Mouse (Mus musculus) forebrain, postnatal 0 days (tissue): ENCODE data around the gene Iqcf3. TPM values are rescaled to one million over a fixed set of nuclear protein-coding genes. Genes with fewer than 3 reads are reported as not detected.

Experiments
- ATAC-seq: fragments of 200-750 bp; cut with Nextera tagmentation; 2 replicates; pipeline ENCODE4 v1.8.0; 2017; ENCODE audit warnings: mild to moderate bottlenecking, moderate library complexity
- DNase-seq: peaks from one replicate; pipeline ENCODE4 v3.0.0-alpha.2; 2015
- H3K27ac ChIP-seq: fragments of 300-500 bp; sonication (generic); 2 replicates; pipeline ENCODE4 v1.5.1; 2014; ENCODE audit warnings: low read depth, mild to moderate bottlenecking, antibody characterized with exemption, low read length, moderate library complexity, mixed read lengths
- H3K27me3 ChIP-seq: fragments of 300-500 bp; sonication (generic); 2 replicates; pipeline ENCODE4 v1.6.1; 2014; ENCODE audit warnings: mild to moderate bottlenecking, low read length, mixed read lengths; ENCODE audit not compliant: insufficient read depth
- H3K36me3 ChIP-seq: fragments of 300-500 bp; sonication (generic); 2 replicates; pipeline ENCODE4 v1.6.1; 2014; ENCODE audit warnings: mild to moderate bottlenecking, moderate library complexity; ENCODE audit not compliant: insufficient read depth
- H3K4me1 ChIP-seq: fragments of 300-500 bp; sonication (generic); 2 replicates; pipeline ENCODE4 v1.6.1; 2014; ENCODE audit warnings: antibody characterized with exemption; ENCODE audit not compliant: insufficient read depth
- H3K4me2 ChIP-seq: fragments of 300-500 bp; sonication (generic); 2 replicates; pipeline ENCODE4 v1.6.1; 2014; ENCODE audit warnings: low read depth, mild to moderate bottlenecking, moderate library complexity
- H3K4me3 ChIP-seq: fragments of 300-500 bp; sonication (generic); 2 replicates; pipeline ENCODE4 v1.5.1; 2014; ENCODE audit warnings: low read depth, low read length, mixed read lengths
- H3K9ac ChIP-seq: fragments of 300-500 bp; sonication (generic); 2 replicates; pipeline ENCODE4 v1.6.1; 2014; ENCODE audit warnings: mild to moderate bottlenecking
- H3K9me3 ChIP-seq: fragments of 300-500 bp; sonication (generic); 2 replicates; pipeline ENCODE4 v1.6.1; 2016; ENCODE audit warnings: low read length
- CTCF ChIP-seq: sonication (generic); IDR thresholded peaks from 2 replicates; pipeline ENCODE4 v1.5.1; 2016; ENCODE audit warnings: antibody characterized with exemption, control low read depth, low read depth
- WGBS: fragments of 180-500 bp; shearing (Covaris S2); extraction: QIAGEN DNeasy Blood & Tissue Kit; methylation state at CpG from one replicate; pipeline ENCODE4 v1.1.7; 2014; 5-methylcytosine and 5-hydroxymethylcytosine counted together
- polyA plus RNA-seq: library from polyadenylated mRNA; unstranded; fragments of >200 nt; fragmentation: Nextera tagmentation; extraction: Ambion mirVana; gene quantifications from 2 replicates; pipeline ENCODE4 v1.2.1, GENCODE M21; 2015
- total RNA-seq: library from RNA; depleted of rRNA; stranded (reverse); fragments of >200 nt; gene quantifications from 2 replicates; pipeline ENCODE4 v1.2.3, GENCODE M21; 2014

Iqcf3 gene
- total and polyA plus RNA-seq, 2 experiments from 2014 or later, result not detected

DNA sequence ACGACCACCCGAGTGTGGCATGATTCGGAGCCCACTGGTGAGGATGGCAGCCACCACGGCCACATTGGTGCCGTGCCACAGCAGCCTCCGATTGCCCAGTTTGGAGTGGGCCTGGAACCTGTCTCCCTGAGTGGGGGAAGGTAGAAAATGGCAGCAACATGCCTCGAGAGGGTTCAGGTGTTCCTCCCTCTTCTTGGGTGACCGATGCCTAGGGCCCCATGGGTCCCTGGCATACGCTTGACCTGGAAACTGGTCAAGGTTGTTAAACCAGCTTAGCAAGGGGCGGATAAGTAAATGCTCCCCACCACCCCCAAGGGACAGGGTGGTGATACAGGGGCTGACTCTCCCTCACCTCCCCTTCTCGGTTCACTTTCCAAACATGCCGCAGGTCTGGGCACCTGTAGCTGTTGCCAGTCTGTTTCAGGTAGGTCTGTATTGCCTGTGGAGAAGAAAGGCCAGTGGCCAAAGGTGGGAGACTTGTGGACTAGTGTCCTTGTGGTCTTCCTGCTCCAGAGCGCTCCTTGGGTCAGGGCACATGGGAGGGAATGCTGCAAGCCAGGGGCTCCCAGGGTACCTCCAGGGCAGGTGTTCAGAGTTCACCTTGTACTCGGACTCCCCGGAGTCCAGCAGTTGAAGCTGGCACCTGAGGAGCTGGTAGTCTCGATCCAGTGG, 88.2 kb downstream of the Iqcf3 start:
- 89% methylated on average over 16 of the region's 16 CpGs for WGBS
- Histone ChIP-seq H3K36me3 (no peaks in the 10 kb centered on the region), H3K9me3 (no peaks in the 10 kb centered on the region), H3K4me1 (peaks cover 4% of the 10 kb centered on the region; the same call in 1 of the 2 replicates), H3K4me3 (no peak overlapping the region), H3K4me2 (no peak overlapping the region), H3K9ac (no peak overlapping the region), H3K27ac (no peak overlapping the region), H3K27me3 (no peaks in the 10 kb centered on the region)
- no peak for ATAC-seq
- TF ChIP-seq CTCF, result no peak
- DNase-seq, result no peak

DNA sequence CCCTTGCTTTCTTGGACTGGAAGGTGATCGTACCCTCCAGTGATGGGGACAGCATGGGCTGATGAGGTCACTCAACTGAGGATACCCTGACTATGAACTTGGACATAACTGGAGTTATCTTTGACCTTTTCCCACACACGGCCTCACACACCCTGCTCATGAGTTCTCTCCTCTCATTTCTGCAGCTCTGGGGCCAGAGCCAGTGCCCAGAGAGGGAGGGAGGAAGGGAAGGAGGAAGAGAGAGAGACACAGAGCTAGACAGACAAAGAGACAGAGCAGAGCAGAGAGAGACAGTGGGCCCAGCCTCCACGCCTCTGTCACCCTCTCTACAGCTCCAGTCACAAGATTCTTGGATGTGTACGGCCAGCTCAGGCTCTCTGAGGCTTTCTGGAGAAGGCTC, 89.1 kb downstream of the Iqcf3 start:
- Histone ChIP-seq H3K4me3 (no peak overlapping the region), H3K9me3 (no peaks in the 10 kb centered on the region), H3K27ac (no peak overlapping the region), H3K4me1 (no peaks in the 10 kb centered on the region), H3K4me2 (no peak overlapping the region), H3K27me3 (no peaks in the 10 kb centered on the region), H3K9ac (no peak overlapping the region), H3K36me3 (no peaks in the 10 kb centered on the region)
- no peak for TF ChIP-seq CTCF
- WGBS, result 63% methylated on average over 4 of the region's 4 CpGs
- ATAC-seq (no peak), DNase-seq (no peak)

DNA sequence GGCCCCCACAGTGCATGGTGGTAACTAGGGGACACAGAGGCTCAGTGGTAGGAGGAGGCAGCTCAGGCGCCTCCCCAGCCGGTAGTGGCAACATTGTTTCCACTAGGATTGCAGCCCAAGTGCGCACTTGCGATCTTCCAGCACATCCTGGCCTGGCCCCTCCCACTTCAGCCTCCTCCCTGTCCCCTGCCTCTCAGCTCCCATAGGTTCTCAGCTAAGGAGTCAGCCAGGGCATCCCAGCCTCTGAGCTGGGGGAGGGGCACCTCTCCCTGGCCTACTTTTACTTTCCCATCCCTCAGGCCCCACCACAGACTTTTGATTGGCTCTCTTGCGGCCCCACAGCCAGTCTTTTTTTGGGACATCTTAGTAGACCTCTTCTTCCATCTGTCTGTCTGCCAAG, 89.5 kb downstream of the Iqcf3 start:
- no peak for TF ChIP-seq CTCF
- ATAC-seq (no peak), DNase-seq (no peak)
- Histone ChIP-seq H3K9me3 (no peaks in the 10 kb centered on the region), H3K9ac (no peak overlapping the region), H3K4me3 (no peak overlapping the region), H3K27me3 (no peaks in the 10 kb centered on the region), H3K36me3 (no peaks in the 10 kb centered on the region), H3K4me2 (no peak overlapping the region), H3K4me1 (no peaks in the 10 kb centered on the region), H3K27ac (no peak overlapping the region)
- 24% methylated on average over 5 of the region's 5 CpGs for WGBS

DNA sequence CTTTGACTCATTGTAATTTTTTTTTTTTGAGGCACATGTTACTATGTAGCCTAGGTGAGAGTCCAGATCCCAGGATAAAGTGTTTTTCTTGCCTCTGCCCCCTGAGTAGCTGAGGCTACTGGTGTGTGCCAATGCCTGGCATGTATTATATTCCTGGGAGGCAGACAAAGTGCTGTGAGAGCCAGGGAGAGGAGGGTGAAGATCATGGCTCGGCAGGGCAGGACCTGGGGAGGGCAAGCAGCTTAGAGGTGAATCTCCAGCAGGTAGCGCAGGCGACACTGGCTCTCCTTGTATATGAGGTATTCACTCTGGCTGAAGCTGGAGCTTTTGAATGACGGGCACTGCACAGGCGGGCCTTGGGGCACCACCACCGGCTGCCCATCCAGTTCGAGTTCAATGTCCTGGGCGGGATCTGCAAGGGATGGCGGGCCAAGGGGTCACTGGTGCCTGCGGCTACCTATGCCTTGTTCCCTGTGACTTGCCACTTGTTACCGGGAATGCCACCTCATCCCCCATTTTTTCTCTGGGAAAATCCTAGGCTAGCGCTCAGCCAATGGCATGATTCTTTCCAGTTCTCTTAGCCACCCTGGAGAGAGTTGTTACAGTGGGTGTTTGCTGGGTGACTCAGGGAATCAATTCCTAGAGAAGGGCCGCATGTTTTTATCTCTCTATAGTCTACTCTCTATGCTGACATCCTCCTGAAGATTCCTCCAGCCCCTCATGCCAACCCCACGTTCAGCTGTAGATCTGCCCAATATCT, 90.3 kb downstream of the Iqcf3 start:
- no peak overlapping the region for H3K9ac ChIP-seq
- 59% methylated on average over 14 of the region's 14 CpGs for WGBS
- no peaks in the 10 kb centered on the region for H3K36me3 ChIP-seq
- no peaks in the 10 kb centered on the region for H3K27me3 ChIP-seq
- no peak overlapping the region for H3K27ac ChIP-seq
- no peaks in the 10 kb centered on the region for H3K9me3 ChIP-seq
- no peak overlapping the region for H3K4me2 ChIP-seq
- no peaks in the 10 kb centered on the region for H3K4me1 ChIP-seq
- H3K4me3 ChIP-seq, result no peak overlapping the region
- no peak for TF ChIP-seq CTCF
- ATAC-seq, result no peak
- no peak for DNase-seq

DNA sequence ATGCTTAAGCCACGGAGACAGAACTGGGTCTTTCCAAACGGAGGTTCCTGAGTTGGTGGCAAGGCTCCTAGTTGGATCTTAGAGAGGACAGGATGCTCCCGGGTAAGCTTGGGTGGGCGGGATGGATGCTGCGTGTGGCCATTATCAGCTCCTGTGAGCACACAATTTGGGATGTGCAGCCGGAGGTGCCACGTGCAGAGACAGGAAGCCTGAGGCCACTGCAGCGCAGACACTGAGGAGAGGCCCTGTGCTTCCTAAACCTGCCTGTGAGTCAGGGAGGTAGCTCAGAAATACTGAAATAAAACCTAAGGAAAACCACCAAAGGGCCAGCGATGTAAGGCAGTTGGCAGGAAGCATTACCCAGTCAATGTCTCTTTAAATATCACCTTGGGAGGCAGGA, 91.7 kb downstream of the Iqcf3 start:
- no peak overlapping the region for H3K4me3 ChIP-seq
- no peaks in the 10 kb centered on the region for H3K9me3 ChIP-seq
- 69% methylated on average over 9 of the region's 9 CpGs for WGBS
- no peaks in the 10 kb centered on the region for H3K27me3 ChIP-seq
- no peak for DNase-seq
- no peak overlapping the region for H3K27ac ChIP-seq
- no peak overlapping the region for H3K9ac ChIP-seq
- H3K4me2 ChIP-seq, result no peak overlapping the region
- H3K4me1 ChIP-seq, result peaks cover 7% of the 10 kb centered on the region; the same call in 1 of the 2 replicates
- ATAC-seq, result no peak
- TF ChIP-seq CTCF, result no peak
- no peaks in the 10 kb centered on the region for H3K36me3 ChIP-seq

DNA sequence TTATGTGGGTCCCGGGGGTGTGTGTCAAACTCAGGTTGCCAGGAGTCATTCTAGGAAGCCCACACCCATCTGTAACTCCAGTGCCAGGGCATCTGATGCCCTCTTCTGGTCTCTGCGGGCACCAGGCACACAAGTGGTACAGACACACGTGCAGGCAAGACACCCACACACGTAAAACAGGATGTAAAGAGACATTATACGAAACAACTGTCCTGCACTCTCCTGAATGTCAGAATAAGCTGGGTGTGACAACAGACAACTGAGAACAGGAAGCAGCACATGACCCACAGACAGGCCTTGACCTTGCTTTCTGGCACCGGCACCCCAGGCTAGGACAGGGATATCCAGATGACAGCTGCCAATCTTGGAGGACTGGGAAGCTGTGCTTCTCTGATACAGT, 92.1 kb downstream of the Iqcf3 start:
- DNase-seq, result no peak
- no peaks in the 10 kb centered on the region for H3K9me3 ChIP-seq
- H3K9ac ChIP-seq, result no peak overlapping the region
- 81% methylated on average over 6 of the region's 6 CpGs for WGBS
- peaks cover 7% of the 10 kb centered on the region; the same call in 1 of the 2 replicates for H3K4me1 ChIP-seq
- no peak overlapping the region for H3K4me3 ChIP-seq
- ATAC-seq, result no peak
- H3K27ac ChIP-seq, result no peak overlapping the region
- H3K36me3 ChIP-seq, result 0 out of 2 replicates have a peak, but pooled peaks cover 3% of the 10 kb centered on the region
- TF ChIP-seq CTCF, result no peak
- H3K27me3 ChIP-seq, result no peaks in the 10 kb centered on the region
- no peak overlapping the region for H3K4me2 ChIP-seq

DNA sequence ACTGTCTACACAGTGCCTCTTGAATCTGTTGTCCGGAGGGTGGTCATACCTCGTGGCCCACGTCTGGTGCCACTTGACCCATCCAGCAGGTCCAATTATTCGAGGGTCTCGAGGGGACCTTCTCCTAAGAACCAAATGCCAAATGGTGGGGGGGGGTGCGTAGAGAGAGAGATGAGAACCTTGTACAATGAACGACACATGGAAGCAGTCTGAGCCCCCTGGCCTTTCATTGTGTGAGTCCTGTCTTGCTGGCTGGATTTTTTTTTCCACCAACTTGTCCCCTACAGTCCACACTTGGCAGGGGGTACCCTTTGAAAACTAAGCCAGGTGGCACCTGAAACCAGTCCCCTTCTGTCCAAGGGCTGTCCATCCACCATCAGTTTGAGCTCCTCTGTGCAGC, 93.7 kb downstream of the Iqcf3 start:
- ATAC-seq, result no peak
- Histone ChIP-seq H3K36me3 (peaks cover 18% of the 10 kb centered on the region), H3K27ac (no peak overlapping the region), H3K9me3 (no peaks in the 10 kb centered on the region), H3K9ac (no peak overlapping the region), H3K4me3 (no peak overlapping the region), H3K4me2 (no peak overlapping the region), H3K27me3 (no peaks in the 10 kb centered on the region), H3K4me1 (peaks cover 7% of the 10 kb centered on the region; the same call in 1 of the 2 replicates)
- TF ChIP-seq CTCF, result no peak
- no peak for DNase-seq
- WGBS, result 87% methylated on average over 7 of the region's 7 CpGs
